Comparison of ENCODE assay signal across 13 mouse cellular contexts in genomic region chr6:143320426-143320825, GRCm38 (mm10).
A peak's percentile ranks its signal among the peaks of the same experiment; 100 is the strongest.
DNase-seq lines count a peak whose midpoint lies in the region; ATAC-seq and TF ChIP-seq lines count a peak whose summit lies in the region.
"Had no signal": no experiment of that assay in that cellular context is flagged by ENCODE, and none has a peak within 500 bp of the region (broad histone marks: within the 10 kb centered on the region; RNA-seq: fewer than 3 reads in every experiment).

No protein-coding gene starts in this region.

- H3K9ac ChIP-seq in embryonic facial prominence, embryonic 11.5 days (replicated peaks; ENCODE audit: low read length) = no peak overlapping the region
- no peak overlapping the region for H3K9ac ChIP-seq in limb, embryonic 11.5 days (ENCODE audit: low read length)
- H3K9ac ChIP-seq in midbrain, postnatal 0 days (replicated peaks; ENCODE audit: low read length, poor library complexity, severe bottlenecking) = no peak overlapping the region
- H3K9ac ChIP-seq: embryonic facial prominence, embryonic 15.5 days; liver, embryonic 13.5 days; neural tube, embryonic 12.5 days had no signal

- no peaks in the 10 kb centered on the region for H3K4me1 ChIP-seq in embryonic facial prominence, embryonic 11.5 days (ENCODE audit: control insufficient read depth, insufficient read depth, low read length)
- peaks cover 14% of the 10 kb centered on the region for H3K4me1 ChIP-seq in embryonic facial prominence, embryonic 10.5 days
- H3K4me1 ChIP-seq in limb, embryonic 11.5 days (ENCODE audit: control insufficient read depth, insufficient read depth, low read length) = peaks cover 5% of the 10 kb centered on the region; the same call in 1 of the 2 replicates
- peaks cover 28% of the 10 kb centered on the region for H3K4me1 ChIP-seq in limb, embryonic 10.5 days
- 0 out of 2 replicates have a peak, but pooled peaks cover 3% of the 10 kb centered on the region for H3K4me1 ChIP-seq in midbrain, postnatal 0 days (ENCODE audit: insufficient read depth, low read length)
- H3K4me1 ChIP-seq: embryonic facial prominence, embryonic 15.5 days; liver, embryonic 13.5 days had no signal

- intact Hi-C loops in gastrocnemius, postnatal 36 days (cut with DNase I) = no loop called here

- H3K27ac ChIP-seq in embryonic facial prominence, embryonic 11.5 days (replicated peaks; ENCODE audit: low read depth, low read length) = no peak overlapping the region
- no peak overlapping the region for H3K27ac ChIP-seq in embryonic facial prominence, embryonic 10.5 days (replicated peaks)
- H3K27ac ChIP-seq in limb, embryonic 11.5 days (replicated peaks; ENCODE audit: low read depth, low read length) = no peak overlapping the region
- no peak overlapping the region for H3K27ac ChIP-seq in limb, embryonic 10.5 days
- no peak overlapping the region for H3K27ac ChIP-seq in midbrain, postnatal 0 days (ENCODE audit: low read depth, low read length)
- H3K27ac ChIP-seq: embryonic facial prominence, embryonic 15.5 days; liver, embryonic 13.5 days; neural tube, embryonic 12.5 days had no signal

- no peaks in the 10 kb centered on the region for H3K36me3 ChIP-seq in embryonic facial prominence, embryonic 11.5 days (replicated peaks; ENCODE audit: control insufficient read depth, insufficient read depth, low read depth, low read length)
- no peaks in the 10 kb centered on the region for H3K36me3 ChIP-seq in embryonic facial prominence, embryonic 10.5 days (replicated peaks)
- H3K36me3 ChIP-seq in limb, embryonic 11.5 days (ENCODE audit: control insufficient read depth, insufficient read depth, low read length) = no peaks in the 10 kb centered on the region
- H3K36me3 ChIP-seq in limb, embryonic 10.5 days = no peaks in the 10 kb centered on the region
- no peaks in the 10 kb centered on the region for H3K36me3 ChIP-seq in midbrain, postnatal 0 days (ENCODE audit: insufficient read depth, low read length)
- H3K36me3 ChIP-seq: embryonic facial prominence, embryonic 15.5 days; liver, embryonic 13.5 days; neural tube, embryonic 12.5 days had no signal

- DNase-seq in embryonic facial prominence, embryonic 11.5 days (ENCODE audit: low spot score) = peak; percentile 67
- DNase-seq in embryonic facial prominence, embryonic 10.5 days (ENCODE audit: low spot score) = no peak
- DNase-seq in limb, embryonic 11.5 days (ENCODE audit: low spot score) = peak; percentile 12
- DNase-seq in limb, embryonic 10.5 days (ENCODE audit: low spot score) = no peak
- peak; percentile 43 for DNase-seq in brain, adult 2 months (ENCODE audit: low read depth, low spot score)
- peak; percentile 73 for DNase-seq in midbrain, postnatal 0 days (ENCODE audit: low spot score)
- no peak for DNase-seq in cerebellum, adult 18-20 months
- no peak for DNase-seq in gastrocnemius, postnatal 36 days
- DNase-seq: adrenal gland, postnatal 10 days; liver, embryonic 13.5 days had no signal

- no peaks in the 10 kb centered on the region for H3K27me3 ChIP-seq in embryonic facial prominence, embryonic 11.5 days (ENCODE audit: control insufficient read depth, insufficient read depth, low read length)
- H3K27me3 ChIP-seq in embryonic facial prominence, embryonic 10.5 days (replicated peaks; ENCODE audit: low read depth, poor library complexity, severe bottlenecking) = peaks cover 9% of the 10 kb centered on the region; the same call in 1 of the 2 replicates
- no peaks in the 10 kb centered on the region for H3K27me3 ChIP-seq in limb, embryonic 11.5 days (ENCODE audit: control insufficient read depth, insufficient read depth, low read length)
- H3K27me3 ChIP-seq in limb, embryonic 10.5 days (ENCODE audit: low read depth, poor library complexity, severe bottlenecking) = no peaks in the 10 kb centered on the region
- H3K27me3 ChIP-seq in midbrain, postnatal 0 days (ENCODE audit: insufficient read depth, low read length) = no peaks in the 10 kb centered on the region
- H3K27me3 ChIP-seq: liver, embryonic 13.5 days; neural tube, embryonic 12.5 days had no signal

- ATAC-seq in embryonic facial prominence, embryonic 11.5 days (replicated peaks; ENCODE audit: insufficient number of reproducible peaks, low FRiP score, low TSS enrichment, low read depth) = no peak
- ATAC-seq in limb, embryonic 11.5 days (ENCODE audit: insufficient number of reproducible peaks, low FRiP score, low TSS enrichment, low read depth) = no peak
- ATAC-seq in midbrain, postnatal 0 days (ENCODE audit: low FRiP score) = no peak

- no peak overlapping the region for H3K4me3 ChIP-seq in embryonic facial prominence, embryonic 11.5 days (ENCODE audit: low read depth, low read length)
- no peak overlapping the region for H3K4me3 ChIP-seq in embryonic facial prominence, embryonic 10.5 days
- no peak overlapping the region for H3K4me3 ChIP-seq in limb, embryonic 11.5 days (ENCODE audit: low read depth, low read length)
- H3K4me3 ChIP-seq in limb, embryonic 10.5 days = no peak overlapping the region
- H3K4me3 ChIP-seq in midbrain, postnatal 0 days (ENCODE audit: low read depth, low read length) = no peak overlapping the region
- H3K4me3 ChIP-seq: embryonic facial prominence, embryonic 15.5 days; liver, embryonic 13.5 days; neural tube, embryonic 12.5 days had no signal

- WGBS in embryonic facial prominence, embryonic 11.5 days = 49% methylated on average over 7 of the region's 7 CpGs
- WGBS in embryonic facial prominence, embryonic 10.5 days = 60% methylated on average over 7 of the region's 7 CpGs
- 60% methylated on average over 7 of the region's 7 CpGs for WGBS in limb, embryonic 11.5 days
- 63% methylated on average over 7 of the region's 7 CpGs for WGBS in limb, embryonic 10.5 days
- 35% methylated on average over 7 of the region's 7 CpGs for WGBS in midbrain, postnatal 0 days

- no peaks in the 10 kb centered on the region for H3K9me3 ChIP-seq in embryonic facial prominence, embryonic 11.5 days (replicated peaks; ENCODE audit: control insufficient read depth, low read length)
- no peaks in the 10 kb centered on the region for H3K9me3 ChIP-seq in embryonic facial prominence, embryonic 10.5 days
- no peaks in the 10 kb centered on the region for H3K9me3 ChIP-seq in limb, embryonic 11.5 days (ENCODE audit: control insufficient read depth, low read length)
- no peaks in the 10 kb centered on the region for H3K9me3 ChIP-seq in limb, embryonic 10.5 days (replicated peaks)
- no peaks in the 10 kb centered on the region for H3K9me3 ChIP-seq in midbrain, postnatal 0 days (ENCODE audit: low read length)
- H3K9me3 ChIP-seq: embryonic facial prominence, embryonic 15.5 days; liver, embryonic 13.5 days; neural tube, embryonic 12.5 days had no signal

- peak; percentile 85 for TF ChIP-seq CTCF in midbrain, postnatal 0 days (IDR thresholded peaks at IDR 0.05)

- H3K4me2 ChIP-seq in embryonic facial prominence, embryonic 11.5 days (ENCODE audit: low read depth, low read length) = no peak overlapping the region
- no peak overlapping the region for H3K4me2 ChIP-seq in limb, embryonic 11.5 days (ENCODE audit: low read depth, severe bottlenecking)
- H3K4me2 ChIP-seq in midbrain, postnatal 0 days (ENCODE audit: low read depth, low read length, poor library complexity, severe bottlenecking) = no peak overlapping the region
- H3K4me2 ChIP-seq: embryonic facial prominence, embryonic 15.5 days; heart, embryonic 11.5 days; liver, embryonic 13.5 days; neural tube, embryonic 12.5 days had no signal

Comparison
In these comparisons a context has a peak if more than half of its experiments do, and no peak if none do; other contexts are left out.
1. DNase-seq: peak in embryonic facial prominence, embryonic 11.5 days (single experiment), limb, embryonic 11.5 days (single experiment), brain, adult 2 months (single experiment) and midbrain, postnatal 0 days (single experiment); none in embryonic facial prominence, embryonic 10.5 days (single experiment), limb, embryonic 10.5 days (single experiment), cerebellum, adult 18-20 months (0 of 2) and gastrocnemius, postnatal 36 days (0 of 2).